In genomic region chr17:34802756-34803155, GRCm38 (mm10) we compare ENCODE assay signal across 14 mouse cellular contexts. TPM values are rescaled to one million over a fixed set of nuclear protein-coding genes. Genes with fewer than 3 reads are reported as not detected.
DNase-seq lines count a peak whose midpoint lies in the region; ATAC-seq lines count a peak whose summit lies in the region.
"Not testable (repeated sequence)": the region's sequence is repeated elsewhere in the genome, so short reads cannot be mapped to it uniquely, and the experiment has no call there.
"Had no signal": no experiment of that assay in that cellular context is flagged by ENCODE, and none has a peak within 500 bp of the region (broad histone marks: within the 10 kb centered on the region; RNA-seq: fewer than 3 reads in every experiment).

No protein-coding gene starts in this region.

- not testable (repeated sequence) for ATAC-seq in forebrain, embryonic 11.5 days (replicated peaks; ENCODE audit: low FRiP score)

- DNase-seq in adrenal gland, adult (ENCODE audit: inconsistent age in 2 of 2, low spot score in 1 of 2): peak; percentile 51 to 79
- peak; percentile 68 for DNase-seq in adrenal gland, adult 2 months
- DNase-seq in adrenal gland, postnatal 10 days: peak; percentile 50
- peak; percentile 31 to 43 for DNase-seq in adrenal gland, postnatal 36 days
- DNase-seq in forebrain, embryonic 11.5 days (ENCODE audit: low spot score): peak; percentile 23
- peak; percentile 58 for DNase-seq in heart, embryonic 10.5 days (ENCODE audit: low spot score)

- H3K36me3 ChIP-seq in forebrain, embryonic 11.5 days (ENCODE audit: control insufficient read depth, insufficient read depth, low read length); heart, embryonic 10.5 days: not testable (repeated sequence)

- not testable (repeated sequence) for H3K4me2 ChIP-seq in forebrain, embryonic 11.5 days (ENCODE audit: low read depth, low read length, severe bottlenecking)

- not testable (repeated sequence) for H3K4me1 ChIP-seq in forebrain, embryonic 11.5 days (replicated peaks; ENCODE audit: control insufficient read depth, insufficient read depth, low read length); heart, embryonic 10.5 days

- 89% methylated on average over 5 of the region's 9 CpGs for WGBS in forebrain, embryonic 11.5 days
- 90% methylated on average over 9 of the region's 9 CpGs for WGBS in heart, embryonic 10.5 days

- not testable (repeated sequence) for H3K27me3 ChIP-seq in forebrain, embryonic 11.5 days (ENCODE audit: control insufficient read depth, insufficient read depth, low read length); heart, embryonic 10.5 days (ENCODE audit: insufficient read depth, poor library complexity, severe bottlenecking)

- not testable (repeated sequence) for H3K4me3 ChIP-seq in forebrain, embryonic 11.5 days (ENCODE audit: low read depth, low read length); heart, embryonic 10.5 days

- H3K9ac ChIP-seq in forebrain, embryonic 11.5 days (ENCODE audit: low read length): not testable (repeated sequence)

- H3K27ac ChIP-seq in forebrain, embryonic 11.5 days (ENCODE audit: low read depth, low read length); heart, embryonic 10.5 days: not testable (repeated sequence)

- not testable (repeated sequence) for H3K9me3 ChIP-seq in forebrain, embryonic 11.5 days (ENCODE audit: control insufficient read depth, low read length); heart, embryonic 10.5 days

RNA-seq across cellular contexts. Expression of gene Cyp21a1, which starts 1.6 kb away (rescaled TPM):
- over 10,000 TPM in 1 of 2 experiments, 1,000 to 10,000 TPM in 1; 5,616 to 11,133 TPM for total RNA-seq in adrenal gland, adult 2 months (2021)
- polyA plus RNA-seq in adrenal gland, adult 2 months (2012; rRNA removed): 14,410 and 19,594 TPM in 2 replicates
- total RNA-seq in adrenal gland, postnatal 10 days (2021): 1,000 to 10,000 TPM; 2,477 to 2,588 TPM
- total RNA-seq in adrenal gland, postnatal 36 days (2021): 1,000 to 10,000 TPM; 6,006 to 9,312 TPM
- polyA plus RNA-seq in forebrain, embryonic 11.5 days (2014; fragmentation: Nextera tagmentation; extraction: Ambion mirVana): not detected in 2 replicates
- polyA plus RNA-seq in heart, embryonic 10.5 days (2016; fragmentation: Nextera tagmentation; extraction: Ambion mirVana): not detected in 2 replicates
- total RNA-seq: CH12.LX, G1E, MEL had no signal
- polyA plus RNA-seq: activated CD4-positive, CD25-positive, alpha-beta regulatory T cell, adult 4 months; C2C12; CD4-positive, CD25-positive, alpha-beta regulatory T cell, adult 4 months; cerebellum, adult 2 months; G1E; Patski had no signal

RNA-seq across cellular contexts. Expression of gene Stk19, which starts 34.0 kb away (rescaled TPM):
- 10 to 100 TPM; 38.5 to 55.1 TPM for total RNA-seq in adrenal gland, adult 2 months (2021)
- 139 and 176 TPM in 2 replicates for polyA plus RNA-seq in adrenal gland, adult 2 months (2012; rRNA removed)
- 10 to 100 TPM; 31.8 to 33.0 TPM for total RNA-seq in adrenal gland, postnatal 10 days (2021)
- total RNA-seq in adrenal gland, postnatal 36 days (2021): 10 to 100 TPM; 35.8 to 57.5 TPM
- 26.3 and 28.3 TPM in 2 replicates for polyA plus RNA-seq in forebrain, embryonic 11.5 days (2014; fragmentation: Nextera tagmentation; extraction: Ambion mirVana)
- polyA plus RNA-seq in heart, embryonic 10.5 days (2016; fragmentation: Nextera tagmentation; extraction: Ambion mirVana): 22.3 and 22.8 TPM in 2 replicates

RNA-seq across cellular contexts. Expression of gene Dxo, which starts 34.1 kb away (rescaled TPM):
- 100 to 1,000 TPM in 1 of 2 experiments, 10 to 100 TPM in 1; 47.0 to 126 TPM for total RNA-seq in adrenal gland, adult 2 months (2021)
- polyA plus RNA-seq in adrenal gland, adult 2 months (2012; rRNA removed): 82.7 and 107 TPM in 2 replicates
- total RNA-seq in adrenal gland, postnatal 10 days (2021): 10 to 100 TPM; 45.1 to 52.2 TPM
- total RNA-seq in adrenal gland, postnatal 36 days (2021): 10 to 100 TPM; 66.9 to 67.3 TPM
- 78.5 and 84.9 TPM in 2 replicates for polyA plus RNA-seq in forebrain, embryonic 11.5 days (2014; fragmentation: Nextera tagmentation; extraction: Ambion mirVana)
- polyA plus RNA-seq in heart, embryonic 10.5 days (2016; fragmentation: Nextera tagmentation; extraction: Ambion mirVana): 48.1 and 62.2 TPM in 2 replicates

RNA-seq across cellular contexts. Expression of gene Skiv2l, which starts 47.3 kb away (rescaled TPM):
- 10 to 100 TPM; 62.1 to 65.8 TPM for total RNA-seq in adrenal gland, adult 2 months (2021)
- 105 and 112 TPM in 2 replicates for polyA plus RNA-seq in adrenal gland, adult 2 months (2012; rRNA removed)
- 10 to 100 TPM; 49.2 to 60.8 TPM for total RNA-seq in adrenal gland, postnatal 10 days (2021)
- total RNA-seq in adrenal gland, postnatal 36 days (2021): 10 to 100 TPM; 59.5 to 59.9 TPM
- polyA plus RNA-seq in forebrain, embryonic 11.5 days (2014; fragmentation: Nextera tagmentation; extraction: Ambion mirVana): 53.1 and 55.1 TPM in 2 replicates
- polyA plus RNA-seq in heart, embryonic 10.5 days (2016; fragmentation: Nextera tagmentation; extraction: Ambion mirVana): 39.9 and 43.6 TPM in 2 replicates

RNA-seq across cellular contexts. Expression of gene Nelfe, which starts 47.4 kb away (rescaled TPM):
- 10 to 100 TPM; 55.5 to 67.6 TPM for total RNA-seq in adrenal gland, adult 2 months (2021)
- 22.8 and 31.5 TPM in 2 replicates for polyA plus RNA-seq in adrenal gland, adult 2 months (2012; rRNA removed)
- total RNA-seq in adrenal gland, postnatal 10 days (2021): 10 to 100 TPM; 44.2 to 48.4 TPM
- 10 to 100 TPM; 52.6 to 53.4 TPM for total RNA-seq in adrenal gland, postnatal 36 days (2021)
- polyA plus RNA-seq in forebrain, embryonic 11.5 days (2014; fragmentation: Nextera tagmentation; extraction: Ambion mirVana): 143 and 144 TPM in 2 replicates
- polyA plus RNA-seq in heart, embryonic 10.5 days (2016; fragmentation: Nextera tagmentation; extraction: Ambion mirVana): 89.6 and 104 TPM in 2 replicates
